Mouse (Mus musculus): ENCODE measurements around the gene Gm17662. TPM values are rescaled to one million over a fixed set of nuclear protein-coding genes. Genes with fewer than 3 reads are reported as not detected.

The Gm17662 gene
- polyA plus RNA-seq (2014; fragmentation: Nextera tagmentation; extraction: Ambion mirVana) = not detected in 2 replicates

GRCm38 (mm10) chr4:104857029-104857428 lies at the start of gene Gm17662:
Gm17662 (plus strand) TSS chr4:104857329.
- Histone ChIP-seq H3K4me2 (replicated peaks) (no peak within 1 kb of the TSS), H3K27me3 (ENCODE audit: control insufficient read depth, insufficient read depth, low read length) (no peaks in the 10 kb centered on the region), H3K9me3 (ENCODE audit: control insufficient read depth, low read length) (no peaks in the 10 kb centered on the region), H3K4me1 (replicated peaks; ENCODE audit: control insufficient read depth, insufficient read depth, low read length) (no peaks in the 10 kb centered on the region), H3K4me3 (replicated peaks; ENCODE audit: low read length) (no peak within 1 kb of the TSS), H3K27ac (no peak within 1 kb of the TSS), H3K9ac (no peak within 1 kb of the TSS), H3K36me3 (replicated peaks; ENCODE audit: control insufficient read depth, insufficient read depth) (no peaks in the 10 kb centered on the region)
- DNase-seq (ENCODE audit: low spot score) (no peak), ATAC-seq (ENCODE audit: low FRiP score) (no peak)
- WGBS = 77% methylated on average over 1 of the region's 1 CpGs

- Histone ChIP-seq H3K4me1 (replicated peaks; ENCODE audit: control insufficient read depth, insufficient read depth, low read length) (peaks cover 5% of the 10 kb centered on the region; the same call in 1 of the 2 replicates), H3K36me3 (replicated peaks; ENCODE audit: control insufficient read depth, insufficient read depth) (no peaks in the 10 kb centered on the region), H3K4me2 (replicated peaks) (no peak overlapping the region), H3K9me3 (ENCODE audit: control insufficient read depth, low read length) (no peaks in the 10 kb centered on the region), H3K4me3 (replicated peaks; ENCODE audit: low read length) (no peak overlapping the region), H3K9ac (no peak overlapping the region), H3K27ac (no peak overlapping the region), H3K27me3 (ENCODE audit: control insufficient read depth, insufficient read depth, low read length) (no peaks in the 10 kb centered on the region)
- DNase-seq (ENCODE audit: low spot score) (no peak), ATAC-seq (ENCODE audit: low FRiP score) (no peak; the same call in 1 of the 2 replicates)
- WGBS = 69% methylated on average over 10 of the region's 10 CpGs
Measured at GRCm38 (mm10) chr4:104810710-104811286, 46.3 kb upstream of the Gm17662 start.

GRCm38 (mm10) chr4:104813617-104814016 lies 43.5 kb upstream of the Gm17662 start:
- Histone ChIP-seq H3K36me3 (replicated peaks; ENCODE audit: control insufficient read depth, insufficient read depth) (no peaks in the 10 kb centered on the region), H3K4me1 (replicated peaks; ENCODE audit: control insufficient read depth, insufficient read depth, low read length) (0 out of 2 replicates have a peak, but pooled peaks cover 4% of the 10 kb centered on the region), H3K4me3 (replicated peaks; ENCODE audit: low read length) (no peak overlapping the region), H3K9me3 (ENCODE audit: control insufficient read depth, low read length) (no peaks in the 10 kb centered on the region), H3K9ac (no peak overlapping the region), H3K4me2 (replicated peaks) (no peak overlapping the region), H3K27ac (no peak overlapping the region), H3K27me3 (ENCODE audit: control insufficient read depth, insufficient read depth, low read length) (no peaks in the 10 kb centered on the region)
- DNase-seq (ENCODE audit: low spot score) = no peak
- ATAC-seq (ENCODE audit: low FRiP score) = no peak
- WGBS = 62% methylated on average over 2 of the region's 2 CpGs

- DNase-seq (ENCODE audit: low spot score) (no peak), ATAC-seq (ENCODE audit: low FRiP score) (no peak)
- Histone ChIP-seq H3K9ac (no peak overlapping the region), H3K9me3 (ENCODE audit: control insufficient read depth, low read length) (no peaks in the 10 kb centered on the region), H3K27ac (no peak overlapping the region), H3K36me3 (replicated peaks; ENCODE audit: control insufficient read depth, insufficient read depth) (no peaks in the 10 kb centered on the region), H3K27me3 (ENCODE audit: control insufficient read depth, insufficient read depth, low read length) (no peaks in the 10 kb centered on the region), H3K4me3 (replicated peaks; ENCODE audit: low read length) (no peak overlapping the region), H3K4me1 (replicated peaks; ENCODE audit: control insufficient read depth, insufficient read depth, low read length) (no peaks in the 10 kb centered on the region), H3K4me2 (replicated peaks) (no peak overlapping the region)
- WGBS = 87% methylated on average over 4 of the region's 4 CpGs
Measured at GRCm38 (mm10) chr4:104816519-104817232, 40.5 kb upstream of the Gm17662 start.

- no peak overlapping the region for H3K27ac ChIP-seq
- H3K9me3 ChIP-seq (ENCODE audit: control insufficient read depth, low read length) = no peaks in the 10 kb centered on the region
- no peaks in the 10 kb centered on the region for H3K27me3 ChIP-seq (ENCODE audit: control insufficient read depth, insufficient read depth, low read length)
- no peak for DNase-seq (ENCODE audit: low spot score)
- no peak overlapping the region for H3K9ac ChIP-seq
- H3K4me1 ChIP-seq (replicated peaks; ENCODE audit: control insufficient read depth, insufficient read depth, low read length) = no peaks in the 10 kb centered on the region
- H3K4me3 ChIP-seq (replicated peaks; ENCODE audit: low read length) = no peak overlapping the region
- no peak overlapping the region for H3K4me2 ChIP-seq (replicated peaks)
- no peak for ATAC-seq (ENCODE audit: low FRiP score)
- H3K36me3 ChIP-seq (replicated peaks; ENCODE audit: control insufficient read depth, insufficient read depth) = no peaks in the 10 kb centered on the region
- WGBS = 56% methylated on average over 2 of the region's 2 CpGs
Measured at GRCm38 (mm10) chr4:104817509-104817908, 39.6 kb upstream of the Gm17662 start.

GRCm38 (mm10) chr4:104818986-104819385 lies 38.1 kb upstream of the Gm17662 start:
- Histone ChIP-seq H3K36me3 (replicated peaks; ENCODE audit: control insufficient read depth, insufficient read depth) (no peaks in the 10 kb centered on the region), H3K27ac (no peak overlapping the region), H3K9ac (no peak overlapping the region), H3K4me3 (replicated peaks; ENCODE audit: low read length) (no peak overlapping the region), H3K27me3 (ENCODE audit: control insufficient read depth, insufficient read depth, low read length) (no peaks in the 10 kb centered on the region), H3K9me3 (ENCODE audit: control insufficient read depth, low read length) (no peaks in the 10 kb centered on the region), H3K4me1 (replicated peaks; ENCODE audit: control insufficient read depth, insufficient read depth, low read length) (no peaks in the 10 kb centered on the region), H3K4me2 (replicated peaks) (no peak overlapping the region)
- no peak for DNase-seq (ENCODE audit: low spot score)
- no peak for ATAC-seq (ENCODE audit: low FRiP score)
- WGBS = 65% methylated on average over 4 of the region's 4 CpGs

GRCm38 (mm10) chr4:104819891-104820290 lies 37.2 kb upstream of the Gm17662 start:
- Histone ChIP-seq H3K27me3 (ENCODE audit: control insufficient read depth, insufficient read depth, low read length) (no peaks in the 10 kb centered on the region), H3K27ac (no peak overlapping the region), H3K4me2 (replicated peaks) (no peak overlapping the region), H3K9me3 (ENCODE audit: control insufficient read depth, low read length) (no peaks in the 10 kb centered on the region), H3K9ac (no peak overlapping the region), H3K4me1 (replicated peaks; ENCODE audit: control insufficient read depth, insufficient read depth, low read length) (no peaks in the 10 kb centered on the region), H3K36me3 (replicated peaks; ENCODE audit: control insufficient read depth, insufficient read depth) (no peaks in the 10 kb centered on the region), H3K4me3 (replicated peaks; ENCODE audit: low read length) (no peak overlapping the region)
- DNase-seq (ENCODE audit: low spot score) = no peak
- 77% methylated on average over 4 of the region's 4 CpGs for WGBS
- no peak for ATAC-seq (ENCODE audit: low FRiP score)

- H3K4me3 ChIP-seq (replicated peaks; ENCODE audit: low read length) = no peak overlapping the region
- H3K27ac ChIP-seq = no peak overlapping the region
- no peaks in the 10 kb centered on the region for H3K36me3 ChIP-seq (replicated peaks; ENCODE audit: control insufficient read depth, insufficient read depth)
- WGBS = 84% methylated on average over 4 of the region's 4 CpGs
- H3K9ac ChIP-seq = no peak overlapping the region
- no peaks in the 10 kb centered on the region for H3K4me1 ChIP-seq (replicated peaks; ENCODE audit: control insufficient read depth, insufficient read depth, low read length)
- ATAC-seq (ENCODE audit: low FRiP score) (no peak), DNase-seq (ENCODE audit: low spot score) (no peak)
- no peaks in the 10 kb centered on the region for H3K9me3 ChIP-seq (ENCODE audit: control insufficient read depth, low read length)
- no peaks in the 10 kb centered on the region for H3K27me3 ChIP-seq (ENCODE audit: control insufficient read depth, insufficient read depth, low read length)
- H3K4me2 ChIP-seq (replicated peaks) = no peak overlapping the region
Measured at GRCm38 (mm10) chr4:104823597-104824101, 33.5 kb upstream of the Gm17662 start.

GRCm38 (mm10) chr4:104824381-104825077 lies 32.6 kb upstream of the Gm17662 start:
- H3K4me3 ChIP-seq (replicated peaks; ENCODE audit: low read length) = no peak overlapping the region
- DNase-seq (ENCODE audit: low spot score) (no peak), ATAC-seq (ENCODE audit: low FRiP score) (no peak)
- H3K9ac ChIP-seq = no peak overlapping the region
- H3K27me3 ChIP-seq (ENCODE audit: control insufficient read depth, insufficient read depth, low read length) = no peaks in the 10 kb centered on the region
- H3K4me1 ChIP-seq (replicated peaks; ENCODE audit: control insufficient read depth, insufficient read depth, low read length) = no peaks in the 10 kb centered on the region
- H3K36me3 ChIP-seq (replicated peaks; ENCODE audit: control insufficient read depth, insufficient read depth) = no peaks in the 10 kb centered on the region
- no peak overlapping the region for H3K27ac ChIP-seq
- WGBS = 78% methylated on average over 7 of the region's 7 CpGs
- H3K9me3 ChIP-seq (ENCODE audit: control insufficient read depth, low read length) = no peaks in the 10 kb centered on the region
- H3K4me2 ChIP-seq (replicated peaks) = no peak overlapping the region

Data from hindbrain, embryonic 14.5 days (tissue).